Mouse (Mus musculus) ES-Bruce4 (cell line): ENCODE results near the gene Tube1.

Source experiments
- CTCF ChIP-seq: IDR thresholded peaks from one replicate; pipeline ENCODE4 v1.8.1; 2011; ENCODE audit warnings: low read depth, low read length
- EP300 ChIP-seq: IDR thresholded peaks from 2 replicates; pipeline ENCODE4 v1.6.1; 2011; ENCODE audit warnings: low read depth, low read length; ENCODE audit not compliant: insufficient read depth
- POLR2A ChIP-seq: IDR thresholded peaks from one replicate; pipeline ENCODE4 v1.8.1; 2011; ENCODE audit warnings: low read length; ENCODE audit not compliant: insufficient read depth

DNA sequence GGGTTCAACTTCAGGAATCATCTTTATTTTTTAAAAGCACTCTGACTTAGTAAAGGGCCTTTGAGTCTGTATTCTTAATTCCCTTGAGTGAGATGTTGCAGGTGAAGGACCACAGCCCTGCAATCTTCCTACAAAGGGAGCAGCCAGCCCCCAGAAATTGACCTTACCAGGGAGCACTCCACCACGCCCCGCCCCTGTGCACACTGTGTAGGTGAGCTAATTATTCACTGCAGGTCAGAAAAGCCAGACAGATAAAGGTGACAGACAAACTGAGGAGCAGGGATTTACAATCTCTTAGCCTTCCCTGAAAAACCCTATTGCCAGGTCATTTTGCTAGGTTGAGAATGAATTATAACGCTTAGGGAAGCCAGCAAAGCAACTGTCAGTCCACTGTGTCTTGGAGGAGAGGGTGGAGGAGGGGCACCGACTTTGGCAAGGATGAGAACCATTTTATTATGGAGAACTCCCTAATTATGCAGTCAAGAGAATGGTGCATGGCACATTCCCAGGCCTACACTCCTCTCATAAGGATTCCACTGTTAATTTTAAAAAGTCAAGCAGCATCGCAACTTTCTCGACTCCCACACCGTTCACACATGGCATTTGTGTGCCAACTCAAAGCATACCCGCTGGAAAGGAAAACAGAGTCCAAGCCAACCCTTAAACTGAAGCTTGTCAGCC, 51.2 kb downstream of the Tube1 start:
- TF ChIP-seq POLR2A (no peak), CTCF (no peak), EP300 (no peak)
